Mouse (Mus musculus) mouse embryonic stem cell (cell line): Measurements from ENCODE around the gene Dgat2.

Experiments used
- in situ Hi-C, 2 experiments: fragments of 300-500 bp; cut with MboI; formaldehyde crosslinking; loops; 1 replicate in 1 of 2; 3 replicates in 1 of 2; pipeline ENCODE4 v1.14.3; 2019 to 2020; ENCODE audit warnings: low sequenced_read_pairs in 2 of 2, low pct_unique_long_range_greater_than_20kb in 1 of 2, mixed read lengths in 1 of 2; ENCODE audit not compliant: unreplicated experiment in 1 of 2

The Dgat2 gene

DNA sequence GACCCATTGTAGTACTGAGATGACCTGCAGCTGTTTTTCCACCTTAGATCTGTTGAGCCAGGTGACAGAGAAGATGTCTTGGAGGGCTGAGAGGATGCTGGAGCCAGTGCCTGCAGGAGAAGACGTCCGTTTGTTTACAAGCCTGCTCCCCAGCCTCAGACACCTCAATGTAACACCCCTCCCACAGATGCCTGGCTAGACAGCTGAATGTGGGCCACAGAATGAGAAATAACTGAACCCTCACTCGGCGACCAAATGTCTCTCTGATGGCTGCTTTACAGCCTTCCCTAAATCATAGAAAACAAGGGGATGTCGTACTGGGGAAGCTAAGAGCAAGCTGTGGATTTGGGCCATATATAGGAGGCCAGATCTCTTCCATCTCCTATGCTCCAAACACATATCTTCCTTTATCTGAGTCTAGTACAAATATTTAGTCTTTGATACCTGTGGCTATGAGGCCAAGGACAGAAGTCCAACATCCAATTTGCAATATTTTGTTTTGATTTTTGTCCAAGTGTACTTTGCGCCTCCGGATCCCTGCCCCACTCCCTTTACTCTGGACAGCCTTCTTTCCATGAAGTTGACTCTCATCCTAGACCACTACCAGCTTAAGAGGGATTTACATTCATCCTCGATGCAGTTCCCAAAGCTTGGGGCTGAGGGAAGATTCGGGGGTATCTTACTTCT is 12.7 kb downstream of the Dgat2 start:
- in situ Hi-C loops = no loop called here

DNA sequence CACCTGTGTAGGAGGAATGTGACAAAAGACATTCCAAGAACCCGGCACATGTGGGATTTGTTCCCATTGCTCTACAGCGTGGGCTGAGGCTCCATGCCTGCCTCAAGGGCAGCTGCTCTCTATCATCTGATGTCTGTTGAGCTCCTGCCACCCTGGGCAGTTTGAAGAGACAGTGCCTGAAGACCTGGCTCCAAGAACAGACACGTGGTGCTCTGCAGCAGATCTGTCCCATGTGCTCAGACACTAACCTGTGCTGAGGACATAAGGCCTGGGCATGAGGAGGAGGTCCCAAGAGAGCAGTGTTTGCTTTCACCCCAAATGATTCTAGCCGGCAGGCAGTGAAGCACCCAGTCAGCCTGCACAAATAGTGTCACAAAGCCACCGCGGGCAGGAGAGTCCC is 13.8 kb downstream of the Dgat2 start:
- in situ Hi-C loops = no loop called here

DNA sequence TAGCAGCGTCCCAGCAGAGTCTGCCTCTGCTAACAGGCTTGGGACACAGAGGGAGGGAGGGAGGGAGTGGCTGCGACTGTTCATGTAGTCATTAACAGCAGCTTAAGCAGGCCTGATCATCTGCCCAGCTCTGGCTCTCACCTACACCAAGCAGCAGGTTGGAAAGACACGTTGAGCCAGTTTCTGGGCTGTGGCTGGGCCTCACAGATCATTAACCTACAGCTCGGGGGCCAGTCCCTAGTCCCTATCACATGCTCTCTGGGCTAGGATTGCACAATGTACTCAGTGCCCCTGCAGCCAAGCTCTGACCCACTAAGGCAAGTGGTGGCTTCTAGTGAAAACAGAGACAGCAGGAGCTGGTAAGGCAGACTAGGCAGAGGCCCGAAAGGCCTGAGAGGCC is 14.6 kb downstream of the Dgat2 start:
- in situ Hi-C loops = no loop called here

DNA sequence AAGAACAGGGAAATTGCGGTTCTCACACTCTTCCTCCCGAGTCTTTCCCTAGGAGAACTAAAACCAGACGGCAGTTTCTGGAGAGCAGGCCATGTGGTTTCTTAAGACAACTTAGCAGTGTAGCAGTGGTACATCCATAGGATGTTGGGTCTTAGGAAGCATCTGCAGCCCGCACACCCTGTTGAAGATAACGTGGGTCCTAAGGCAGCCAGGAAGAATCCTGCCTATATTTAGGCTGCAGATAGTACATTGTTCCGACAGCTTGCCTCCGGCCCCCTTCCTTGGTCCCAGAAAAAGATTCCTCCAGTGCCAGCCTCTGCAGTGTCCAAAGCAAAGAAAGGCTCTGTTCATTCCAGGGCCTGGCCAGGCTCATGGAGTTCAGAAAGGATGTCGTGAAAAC is 16.4 kb downstream of the Dgat2 start:
- in situ Hi-C loops = no loop called here

DNA sequence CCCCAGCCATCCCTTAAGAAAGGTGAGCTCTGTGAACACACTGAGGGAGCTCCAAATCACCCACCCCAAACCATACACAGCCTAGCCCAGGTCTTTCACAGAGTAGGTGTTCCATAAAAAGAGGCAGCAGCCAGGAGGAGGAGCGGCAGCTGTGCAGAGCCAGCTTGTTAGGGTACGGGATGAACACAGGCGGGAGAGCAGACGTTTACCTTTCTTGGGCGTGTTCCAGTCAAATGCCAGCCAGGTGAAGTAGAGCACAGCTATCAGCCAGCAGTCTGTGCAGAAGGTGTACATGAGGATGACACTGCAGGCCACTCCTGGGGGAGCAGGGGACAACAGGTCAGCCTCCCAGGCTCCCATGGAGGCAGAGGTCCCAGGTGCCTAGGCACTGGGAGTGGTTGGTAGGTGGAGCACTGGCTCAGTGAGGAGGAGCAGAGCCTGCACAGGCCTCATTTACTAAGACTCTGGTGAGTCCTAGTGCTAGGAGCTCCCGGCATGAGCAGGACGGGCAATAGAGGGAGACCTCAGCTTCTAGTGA is 17.6 kb downstream of the Dgat2 start:
- in situ Hi-C loops = no loop called here

DNA sequence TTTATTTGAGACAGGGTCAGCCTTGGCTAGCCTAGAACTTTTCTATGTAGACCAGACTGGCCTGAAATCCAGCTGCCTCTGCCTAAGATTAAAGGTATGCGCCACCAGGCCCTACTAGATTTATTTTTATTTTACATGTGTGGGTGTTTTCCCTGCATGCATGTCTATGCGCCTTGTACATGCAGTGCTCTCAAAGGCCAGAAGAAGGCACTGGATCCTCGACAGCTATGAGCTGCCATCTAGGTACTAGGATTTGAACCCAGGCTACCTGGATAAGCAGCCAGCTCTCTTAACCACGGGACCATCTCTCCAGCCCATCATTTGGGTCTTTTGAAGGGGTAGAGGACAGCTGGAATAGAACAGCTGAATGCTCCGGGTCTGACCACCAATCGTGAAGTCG is 20.1 kb downstream of the Dgat2 start:
- in situ Hi-C loops = no loop called here

DNA sequence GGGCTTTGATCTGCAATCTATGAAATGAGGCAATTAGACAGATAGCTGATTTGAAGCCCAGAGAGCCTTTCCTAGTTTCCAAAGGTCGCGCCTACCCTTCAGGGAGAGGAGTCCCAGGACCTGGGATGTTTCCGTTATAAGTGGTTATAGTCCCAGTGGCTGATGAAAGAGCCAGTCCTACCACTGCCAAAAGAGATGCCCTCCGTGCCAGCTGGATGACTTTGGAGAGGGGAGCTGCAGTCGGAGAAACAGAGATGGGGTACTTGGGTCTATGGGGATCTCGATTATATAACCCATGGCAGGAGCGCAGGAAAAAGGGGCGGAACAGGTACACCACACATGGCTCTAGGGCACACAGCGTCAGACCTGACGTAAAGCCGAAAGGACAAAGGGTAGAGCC is 20.6 kb downstream of the Dgat2 start:
- in situ Hi-C loops = no loop called here

DNA sequence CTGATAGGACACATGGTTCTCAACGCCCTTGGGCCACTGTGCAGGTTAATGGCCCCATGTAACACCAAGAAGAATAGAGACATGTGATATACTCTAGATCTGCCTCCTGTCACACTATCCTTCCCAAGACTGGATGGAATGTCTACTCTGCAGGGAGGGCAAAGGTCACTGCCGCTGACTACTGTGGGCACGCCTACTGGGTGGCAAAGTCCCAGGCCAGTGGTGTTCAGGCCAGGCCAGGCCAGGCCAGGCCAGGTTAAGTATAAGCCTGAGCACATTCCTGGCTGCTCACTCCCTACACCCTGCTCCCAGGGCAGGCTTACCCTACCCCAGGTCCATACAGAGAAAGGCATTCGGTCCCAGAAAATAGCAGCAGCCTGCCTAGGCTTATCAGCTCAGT is 21.0 kb downstream of the Dgat2 start:
- in situ Hi-C loops = no loop called here

DNA sequence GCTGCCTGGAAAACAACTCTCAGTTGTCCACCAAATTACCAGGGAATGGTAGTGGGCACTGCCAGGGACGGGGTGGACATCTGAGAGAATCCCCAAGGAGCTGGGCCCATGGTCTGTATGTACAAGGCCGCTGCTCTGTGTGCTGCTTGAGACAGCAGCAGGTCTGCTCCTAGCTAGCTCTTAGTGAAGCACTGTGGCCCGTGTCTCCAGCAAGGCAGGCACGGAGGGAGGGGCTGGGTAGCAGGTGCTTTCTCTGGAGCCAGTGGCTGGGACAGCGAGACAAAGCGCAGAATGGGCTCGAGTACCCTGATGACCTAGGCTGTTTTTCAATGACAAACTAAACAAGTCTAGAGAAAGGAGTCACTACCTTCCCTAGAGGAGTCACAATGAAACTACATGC is 21.5 kb downstream of the Dgat2 start:
- in situ Hi-C loops = no loop called here

DNA sequence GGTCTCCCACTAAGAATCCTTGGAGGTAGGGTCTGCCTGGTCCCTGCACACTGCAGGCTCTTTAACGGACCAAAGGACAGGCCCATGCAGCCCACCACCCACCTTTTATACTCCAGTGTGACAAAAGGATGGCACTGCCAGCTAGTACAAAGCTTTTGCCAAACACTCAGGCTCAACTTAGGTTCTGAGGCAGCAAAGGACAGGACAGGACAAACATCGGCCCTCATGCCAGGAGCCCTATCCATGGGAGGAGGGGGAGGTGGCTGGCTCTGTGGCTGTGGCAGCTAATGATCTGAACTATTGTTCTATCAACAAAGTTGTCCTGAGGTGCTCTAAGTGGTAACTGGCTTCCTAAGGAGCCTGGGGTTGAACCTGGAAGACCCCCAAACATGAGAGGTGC is 23.1 kb downstream of the Dgat2 start:
- in situ Hi-C loops = no loop called here

DNA sequence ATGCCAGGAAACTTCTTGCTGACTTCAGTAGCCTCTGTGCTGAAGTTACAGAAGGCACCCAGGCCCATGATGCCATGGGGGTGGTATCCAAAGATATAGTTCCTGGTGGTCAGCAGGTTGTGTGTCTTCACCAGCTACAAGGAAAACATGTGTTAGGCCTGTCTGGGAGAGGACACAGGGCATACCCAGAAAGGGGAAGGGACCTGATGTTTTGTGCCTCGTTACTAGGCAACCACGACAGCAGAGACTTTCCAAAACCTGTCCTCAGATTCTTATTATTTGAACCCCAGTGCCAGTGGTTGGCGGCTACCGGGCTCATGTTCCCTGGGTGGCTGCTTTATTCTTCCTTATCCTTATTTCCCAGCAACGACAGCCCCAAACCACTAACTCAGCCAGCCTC is 23.6 kb downstream of the Dgat2 start:
- in situ Hi-C loops = no loop called here

DNA sequence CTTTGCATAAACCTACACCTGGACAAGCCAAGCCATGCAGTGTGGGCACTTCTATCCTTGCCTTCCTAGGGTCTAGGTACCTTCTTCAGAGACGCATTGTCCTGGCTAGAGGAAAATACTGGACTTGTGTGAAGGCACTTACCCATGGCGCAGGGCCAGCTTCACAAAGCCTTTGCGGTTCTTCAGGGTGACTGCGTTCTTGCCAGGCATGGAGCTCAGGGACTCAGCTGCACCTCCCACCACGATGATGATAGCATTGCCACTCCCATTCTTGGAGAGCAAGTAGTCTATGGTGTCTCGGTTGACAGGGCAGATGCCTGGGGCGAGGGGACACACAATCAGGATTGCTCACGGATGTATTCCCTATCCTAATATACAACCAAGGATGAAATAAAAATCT is 24.5 kb downstream of the Dgat2 start:
- in situ Hi-C loops = no loop called here

DNA sequence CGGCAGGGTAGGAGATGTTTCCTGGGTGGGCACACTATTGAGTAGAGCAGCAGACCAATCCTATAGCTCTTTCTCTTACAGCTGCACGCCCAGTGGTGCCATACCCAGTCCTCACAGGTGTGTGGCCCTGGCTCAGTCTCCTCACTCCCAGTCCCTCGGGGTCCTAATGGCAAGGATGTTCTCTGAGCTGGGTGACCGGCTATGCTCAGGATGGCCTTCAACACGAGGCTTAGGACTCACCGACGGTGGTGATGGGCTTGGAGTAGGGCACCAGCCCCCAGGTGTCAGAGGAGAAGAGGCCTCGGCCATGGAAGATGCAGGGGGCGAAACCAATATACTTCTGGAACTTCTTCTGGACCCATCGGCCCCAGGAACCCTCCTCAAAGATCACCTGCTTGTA is 25.8 kb downstream of the Dgat2 start:
- in situ Hi-C loops = no loop called here

DNA sequence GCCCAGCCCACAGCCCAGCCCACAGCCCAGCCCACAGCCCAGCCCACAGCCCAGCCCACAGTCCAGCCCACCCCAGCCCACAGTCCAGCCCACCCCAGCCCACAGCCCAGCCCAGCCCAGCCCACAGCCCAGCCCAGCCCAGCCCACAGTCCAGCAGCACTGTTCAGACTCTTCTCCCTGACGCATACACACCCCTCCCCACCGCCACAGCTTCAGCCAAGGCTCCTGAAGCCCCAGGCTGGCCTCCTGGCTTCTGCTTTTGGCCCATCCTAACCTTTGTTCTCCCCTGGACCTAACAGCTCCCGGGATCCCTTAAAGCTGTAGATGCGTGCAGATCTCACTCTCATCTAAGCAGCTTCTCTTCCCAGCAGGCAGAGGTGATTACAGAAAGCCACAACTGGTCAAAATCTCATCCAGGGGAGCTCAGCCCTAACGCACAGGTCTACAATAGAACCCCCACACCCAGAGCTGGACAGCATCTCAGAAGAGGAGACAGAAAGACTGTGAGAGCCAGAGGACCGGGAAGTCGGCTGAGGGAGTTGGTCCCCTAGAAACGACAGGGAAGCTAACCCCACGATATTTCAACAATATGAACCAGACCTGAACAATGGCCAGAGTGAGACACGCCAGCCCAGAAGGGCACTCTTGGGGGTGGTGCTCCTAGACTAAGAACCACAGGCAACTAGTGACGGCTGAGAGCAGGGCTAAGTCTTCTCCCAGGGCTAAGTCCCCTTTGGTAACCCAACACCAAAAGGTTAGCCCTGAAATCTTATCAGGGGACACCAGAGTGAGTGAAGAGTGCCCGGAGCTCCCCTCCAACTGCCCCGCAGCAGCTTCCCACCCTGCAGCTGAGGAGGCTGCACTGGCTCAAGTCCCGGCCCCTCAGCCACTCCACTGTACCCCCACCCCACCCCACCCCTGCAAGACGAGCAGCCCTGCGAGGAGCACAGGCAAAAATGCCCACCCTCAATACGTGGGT is 26.9 kb downstream of the Dgat2 start:
- in situ Hi-C loops = no loop called here

DNA sequence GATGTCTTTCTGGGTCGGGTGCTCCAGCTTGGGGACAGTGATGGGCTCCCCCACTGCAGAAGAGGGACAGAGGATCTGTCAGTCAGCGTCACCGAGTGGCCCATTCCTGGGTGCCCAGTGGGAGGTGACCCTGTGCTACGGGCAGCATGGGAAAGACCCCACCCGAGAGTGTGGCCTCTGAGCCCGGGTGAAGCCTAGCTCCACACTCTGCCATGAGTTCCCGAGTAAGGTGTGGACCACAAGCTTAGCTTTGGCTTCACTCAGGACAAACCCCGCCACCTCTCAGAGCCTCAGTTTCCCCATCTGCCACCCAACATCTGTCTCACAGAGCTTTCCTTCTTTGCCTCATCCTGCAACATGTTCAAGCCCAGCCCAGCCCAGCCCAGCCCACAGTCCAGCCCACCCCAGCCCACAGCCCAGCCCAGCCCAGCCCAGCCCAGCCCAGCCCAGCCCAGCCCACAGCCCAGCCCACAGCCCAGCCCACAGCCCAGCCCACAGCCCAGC is 27.8 kb downstream of the Dgat2 start:
- in situ Hi-C loops = no loop called here

DNA sequence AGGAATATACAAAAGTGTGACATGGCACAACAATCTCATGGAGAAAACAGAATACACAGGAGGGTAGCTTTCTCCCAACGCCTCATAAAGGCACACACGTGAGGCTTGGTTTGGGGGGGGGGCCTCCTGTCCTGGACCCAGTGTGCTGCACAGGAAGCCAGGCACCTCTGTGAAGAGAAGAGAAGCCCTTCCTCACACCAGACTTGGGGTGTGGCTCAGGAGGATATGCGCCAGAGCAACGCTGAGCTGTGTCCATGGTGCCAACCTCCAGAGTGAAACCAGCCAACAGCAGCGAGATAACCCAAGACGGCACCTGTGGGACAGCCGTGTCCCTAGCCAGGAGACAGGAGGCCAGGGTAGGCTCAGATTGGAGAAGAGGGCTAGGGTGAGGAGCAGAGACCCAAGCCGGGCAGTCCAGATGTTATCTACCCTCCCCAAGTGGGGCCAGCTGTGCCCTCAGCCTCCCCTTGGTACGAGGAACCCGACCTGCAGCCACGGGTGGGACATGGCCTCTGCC is 28.8 kb downstream of the Dgat2 start:
- in situ Hi-C loops = no loop called here

DNA sequence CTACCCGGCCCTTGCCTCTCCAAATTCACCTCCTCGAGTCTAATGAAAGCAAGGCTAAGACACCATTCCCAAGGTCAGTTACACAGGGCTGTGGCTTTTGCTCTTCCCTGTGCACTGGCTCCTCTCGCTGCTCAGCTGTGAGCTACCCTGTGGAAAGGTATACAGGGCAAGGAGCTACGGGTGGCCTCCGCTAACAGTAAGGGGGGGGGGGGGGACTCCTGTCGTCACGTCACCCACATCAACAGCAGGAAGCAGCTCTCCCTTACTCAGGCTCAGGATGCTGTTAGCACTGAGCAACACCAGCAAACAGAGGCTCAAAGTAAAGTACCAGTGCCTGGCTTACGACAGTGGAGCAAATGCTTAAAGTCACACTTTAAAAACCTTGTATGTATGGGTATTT is 29.8 kb downstream of the Dgat2 start:
- in situ Hi-C loops = no loop called here

DNA sequence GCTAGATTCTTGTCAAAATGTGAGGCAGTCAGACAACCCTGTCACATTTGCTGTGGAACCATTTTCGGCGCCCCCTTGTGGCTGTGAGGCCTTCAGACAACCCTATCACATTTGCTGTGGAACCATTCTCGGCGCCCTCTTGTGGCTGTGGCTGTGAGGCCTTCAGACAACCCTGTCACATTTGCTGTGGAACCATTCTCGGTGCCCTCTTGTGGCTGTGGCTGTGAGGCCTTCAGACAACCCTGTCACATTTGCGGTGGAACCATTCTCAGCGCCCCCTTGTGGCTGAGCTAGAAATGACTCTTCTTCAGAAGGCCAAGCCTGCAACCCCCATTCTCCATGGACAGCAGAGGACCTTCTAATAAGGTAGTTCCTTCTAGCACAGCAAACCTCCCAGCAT is 31.2 kb downstream of the Dgat2 start:
- in situ Hi-C loops = no loop called here

DNA sequence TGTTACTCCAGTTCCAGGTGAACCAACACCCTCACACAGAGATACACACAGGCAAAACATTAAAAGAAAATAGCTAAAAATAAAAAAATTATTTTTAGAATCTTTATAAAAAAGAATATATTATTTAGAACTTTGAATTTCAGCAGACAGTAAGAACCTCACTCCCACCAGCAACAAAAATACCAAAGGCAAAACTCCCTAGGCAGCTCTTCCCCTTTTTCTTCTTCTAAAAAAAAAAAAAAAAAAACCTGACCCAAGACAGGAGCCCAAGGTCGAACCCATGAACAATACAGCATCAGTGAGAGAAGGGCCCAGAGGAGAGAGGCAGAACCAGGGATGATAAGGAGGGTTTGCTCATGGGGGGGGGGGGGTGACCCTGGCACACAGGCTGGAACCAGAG is 33.5 kb downstream of the Dgat2 start:
- in situ Hi-C loops = no loop called here
